Mouse (Mus musculus) adrenal gland, postnatal 36 days (tissue): ENCODE results near the gene Gpr31b. TPM values are rescaled to one million over a fixed set of nuclear protein-coding genes. Genes with fewer than 3 reads are reported as not detected.

Source experiments
- total RNA-seq, 2 experiments: library from RNA; stranded (reverse); gene quantifications; 2 replicates each; pipeline ENCODE4 v1.2.3; 2021

Gene Gpr31b
- total RNA-seq, 2 experiments from 2014 or later = 0.73 TPM; not detected in 1

Other genes starting within 250 kb of the Gpr31b start
- not detected for gene Mas1, start 184.2 kb downstream of the Gpr31b start, total RNA-seq
- under 1 TPM; 0.17 to 0.20 TPM for gene Mrgprh, start 176.3 kb downstream of the Gpr31b start, total RNA-seq
- gene Pnldc1, start 142.1 kb downstream of the Gpr31b start, total RNA-seq = 1 to 10 TPM; 1.9 to 3.2 TPM
- gene Tcp1, start 136.6 kb downstream of the Gpr31b start, total RNA-seq = 100 to 1,000 TPM; 218 to 271 TPM
- gene Mrpl18, start 136.0 kb downstream of the Gpr31b start, total RNA-seq = 10 to 100 TPM; 68.6 to 71.4 TPM
- gene Acat3, start 111.7 kb downstream of the Gpr31b start, total RNA-seq = 1 to 10 TPM; 1.9 to 2.5 TPM
- gene Acat2, start 91.5 kb downstream of the Gpr31b start, total RNA-seq = 100 to 1,000 TPM in 1 of 2 experiments, 10 to 100 TPM in 1; 95.1 to 133 TPM
- 10 to 100 TPM; 59.6 to 61.9 TPM for gene Wtap, start 58.1 kb downstream of the Gpr31b start, total RNA-seq
- gene Sod2, start 45.5 kb downstream of the Gpr31b start, total RNA-seq = 100 to 1,000 TPM; 383 to 457 TPM
- 1 to 10 TPM in 1 of 2 experiments, under 1 TPM in 1; 0.73 to 1.0 TPM for gene Tcp10b, start 8.8 kb upstream of the Gpr31b start, total RNA-seq
- under 1 TPM in 1 of 2 experiments, not detected in 1; 0.76 TPM for gene Unc93a, start 79.5 kb upstream of the Gpr31b start, total RNA-seq
- gene Smok2a, start 168.9 kb upstream of the Gpr31b start, total RNA-seq = not detected
- not detected for gene Smok2b, start 178.0 kb upstream of the Gpr31b start, total RNA-seq